Mouse (Mus musculus) kidney, adult 2 months (tissue): ENCODE results near the gene Fam53b.

Experiments
- CTCF ChIP-seq: fragments of 200-500 bp; conservative IDR thresholded peaks from 2 replicates; pipeline ENCODE4 v1.5.1; 2011; ENCODE audit warnings: low read depth, mild to moderate bottlenecking, control low read depth, low read length, moderate library complexity, mixed read lengths; ENCODE audit not compliant: insufficient read depth, insufficient read length
- POLR2A ChIP-seq: fragments of 200-500 bp; IDR thresholded peaks from one replicate; pipeline ENCODE4 v1.6.1; 2011; ENCODE audit warnings: low read depth, low read length, control low read depth

DNA sequence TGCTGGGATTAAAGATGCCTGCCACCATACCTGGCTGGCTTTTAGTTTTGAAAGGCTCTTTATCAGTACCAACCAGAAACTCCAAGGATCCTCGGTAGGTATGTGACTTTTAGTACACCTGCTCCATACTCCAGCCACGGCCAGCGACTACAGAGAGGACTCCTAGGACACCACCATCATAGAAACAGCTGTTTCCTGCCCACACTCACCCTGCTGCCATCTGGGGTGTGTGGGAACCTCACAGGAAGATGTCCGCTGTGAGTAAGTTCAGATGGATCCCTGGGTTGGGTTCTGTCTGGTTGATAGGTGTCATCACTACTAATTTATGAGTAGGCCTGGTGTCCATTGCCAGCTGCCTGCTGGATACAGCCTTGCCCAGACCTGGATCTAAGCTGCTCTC, 114.9 kb downstream of the Fam53b start:
- no peak for TF ChIP-seq CTCF
- no peak for TF ChIP-seq POLR2A
